Mouse (Mus musculus): ENCODE data around the gene Bdh1. TPM values are rescaled to one million over a fixed set of nuclear protein-coding genes. Genes with fewer than 3 reads are reported as not detected.

Bdh1 gene
- polyA plus RNA-seq, 1 experiment from 2014 or later: 56.7 TPM

DNA sequence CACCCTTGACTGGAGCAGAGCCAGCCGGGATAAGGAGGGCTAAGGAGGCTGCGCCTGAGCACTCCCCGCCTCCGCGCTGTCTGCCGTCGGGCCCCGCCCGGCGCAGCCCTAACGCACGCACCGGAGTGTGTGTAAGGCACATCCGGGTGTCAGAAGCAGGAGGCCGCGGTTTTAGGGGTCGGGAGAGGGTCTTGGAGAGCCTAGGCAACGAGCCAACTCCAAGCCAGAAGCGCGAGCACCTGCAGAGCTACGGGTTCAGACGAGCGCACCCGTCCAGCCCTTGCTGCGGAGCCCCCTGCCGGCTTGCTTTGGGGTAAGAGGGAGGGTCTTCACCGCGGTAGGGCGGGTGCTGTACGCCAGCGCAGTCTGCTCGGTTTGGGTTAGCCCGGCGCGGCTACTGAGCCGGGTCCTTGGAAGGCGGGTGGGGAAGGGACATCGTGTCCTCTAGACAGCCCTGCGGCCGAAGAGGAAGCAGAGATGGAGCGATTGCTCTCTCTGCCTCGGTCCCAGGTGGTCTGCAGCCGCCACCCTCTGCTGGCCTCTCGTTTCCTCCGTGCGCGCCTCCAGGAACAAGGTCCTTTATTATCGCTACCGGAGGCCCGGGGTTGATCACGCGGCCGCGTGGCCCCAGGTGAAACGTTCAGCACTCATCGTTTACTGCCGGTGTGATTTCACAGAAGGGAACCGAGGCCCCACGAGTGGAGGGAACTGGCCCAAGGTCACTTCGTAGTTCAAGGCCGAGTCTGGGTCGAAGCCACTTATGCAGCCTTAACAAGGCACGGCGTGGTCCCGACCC lies 6.8 kb downstream of the Bdh1 start:
- under 1% methylated on average over 65 of the region's 65 CpGs for WGBS (ENCODE audit: insufficient replicate concordance)
- peaks cover 66% of the 10 kb centered on the region for H3K4me1 ChIP-seq (replicated peaks)

GRCm38 (mm10) chr16:31429471-31430155 lies 7.5 kb downstream of the Bdh1 start:
- Histone ChIP-seq H3K9ac (peak overlapping the region; percentile 67), H3K9me3 (replicated peaks) (no peaks in the 10 kb centered on the region), H3K4me3 (replicated peaks) (peak overlapping the region; percentile 66), H3K4me1 (replicated peaks) (peaks cover 63% of the 10 kb centered on the region), H3K4me2 (peak overlapping the region; percentile 97), H3K27me3 (peaks cover 31% of the 10 kb centered on the region), H3K36me3 (no peaks in the 10 kb centered on the region), H3K27ac (peak overlapping the region; percentile 25; the same call in 1 of the 2 replicates)
- under 1% methylated on average over 49 of the region's 49 CpGs for WGBS (ENCODE audit: insufficient replicate concordance)
- ATAC-seq (ENCODE audit: low read depth): peak; percentile 90
- peak; percentile 85 for DNase-seq

More for the DNA sequence above, 6.8 kb downstream of the Bdh1 start:
- Histone ChIP-seq H3K4me3 (replicated peaks) (peak overlapping the region; percentile 66), H3K27ac (peak overlapping the region; percentile 25; the same call in 1 of the 2 replicates), H3K9me3 (replicated peaks) (no peaks in the 10 kb centered on the region), H3K4me2 (peak overlapping the region; percentile 97), H3K27me3 (peaks cover 31% of the 10 kb centered on the region), H3K9ac (peak overlapping the region; percentile 67), H3K36me3 (no peaks in the 10 kb centered on the region)
- ATAC-seq (ENCODE audit: low read depth) (peak; percentile 40), DNase-seq (peak; percentile 49)

DNA sequence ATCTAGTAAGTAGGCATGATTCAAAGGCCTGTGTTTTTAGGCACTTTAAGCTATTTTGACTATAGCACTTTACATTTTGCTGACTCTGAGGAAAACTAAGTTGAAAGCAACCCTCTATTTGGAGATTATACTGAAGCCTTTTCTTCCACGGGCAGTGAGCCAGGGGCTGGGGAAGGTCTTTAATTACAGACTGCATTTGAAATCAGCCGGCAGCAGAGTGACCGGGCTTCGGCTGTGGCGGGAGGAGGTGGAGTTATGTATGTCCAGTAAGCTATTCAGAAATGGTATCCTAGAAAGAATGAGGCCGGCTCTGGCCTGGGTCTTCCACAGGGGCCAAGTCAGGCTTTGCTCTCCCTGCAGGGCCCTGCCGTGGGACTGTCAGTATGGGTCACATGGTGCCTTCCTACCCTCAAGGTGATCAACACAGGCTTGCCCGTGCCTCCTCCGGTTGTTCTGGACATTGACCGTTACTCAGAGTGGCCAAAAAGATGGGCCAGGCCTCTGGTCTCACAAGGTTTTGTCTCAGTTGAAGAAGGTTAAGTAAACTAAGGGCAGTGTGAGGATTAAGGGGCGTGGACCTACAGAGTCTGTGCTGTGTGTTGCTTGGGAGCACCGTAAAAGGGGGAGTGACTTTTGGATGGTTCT lies 11.5 kb downstream of the Bdh1 start:
- H3K36me3 ChIP-seq: peaks cover 8% of the 10 kb centered on the region; the same call in 1 of the 2 replicates
- no peak overlapping the region for H3K27ac ChIP-seq
- H3K9ac ChIP-seq: no peak overlapping the region
- peaks cover 16% of the 10 kb centered on the region for H3K27me3 ChIP-seq
- 68% methylated on average over 12 of the region's 12 CpGs for WGBS (ENCODE audit: insufficient replicate concordance)
- H3K9me3 ChIP-seq (replicated peaks): no peaks in the 10 kb centered on the region
- DNase-seq (no peak), ATAC-seq (ENCODE audit: low read depth) (no peak)
- peaks cover 27% of the 10 kb centered on the region for H3K4me1 ChIP-seq (replicated peaks)
- H3K4me3 ChIP-seq (replicated peaks): no peak overlapping the region
- no peak overlapping the region for H3K4me2 ChIP-seq

DNA sequence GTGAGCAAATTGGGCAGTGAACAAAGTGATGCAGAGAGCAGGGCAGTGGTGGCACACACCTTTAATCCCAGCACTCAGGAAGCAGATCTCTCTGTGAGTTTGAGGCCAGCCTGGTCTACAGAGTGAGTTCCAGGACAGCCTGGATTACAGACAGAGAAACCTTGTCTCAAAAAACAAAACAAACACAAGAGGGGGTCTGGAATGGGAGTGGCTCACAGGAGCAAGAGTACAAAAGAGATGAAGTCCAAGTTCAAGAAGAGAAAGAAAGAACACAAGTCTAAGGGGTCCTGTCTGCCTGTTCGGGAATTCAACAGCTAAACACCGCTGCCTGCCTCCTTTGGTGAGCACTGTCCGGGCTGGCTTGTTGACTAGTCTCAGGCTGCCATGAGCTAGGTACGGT lies 13.1 kb downstream of the Bdh1 start:
- peaks cover 6% of the 10 kb centered on the region; the same call in 1 of the 2 replicates for H3K27me3 ChIP-seq
- no peak overlapping the region for H3K9ac ChIP-seq
- no peak for ATAC-seq (ENCODE audit: low read depth)

DNA sequence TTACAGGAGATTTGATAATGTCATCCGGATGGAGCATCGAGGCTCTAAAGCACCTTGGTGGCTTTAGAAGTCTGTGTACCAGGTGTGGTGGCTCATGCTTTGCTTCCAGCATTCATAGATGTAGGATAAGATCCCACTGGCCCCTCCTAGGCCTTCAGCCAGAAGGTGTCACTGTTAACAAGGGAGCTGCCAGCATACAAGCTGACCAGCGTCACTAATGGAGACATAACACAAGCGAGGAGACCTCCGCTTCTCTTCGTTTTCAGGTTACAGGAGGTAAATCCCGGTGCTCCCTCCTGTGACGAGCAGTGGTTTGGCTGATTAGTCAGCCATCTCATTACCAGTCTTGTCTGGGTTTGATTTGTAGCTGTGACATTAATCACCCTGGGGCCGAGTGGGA lies 14.0 kb downstream of the Bdh1 start:
- H3K4me1 ChIP-seq (replicated peaks): peaks cover 9% of the 10 kb centered on the region
- no peak overlapping the region for H3K4me2 ChIP-seq
- ATAC-seq (ENCODE audit: low read depth) (no peak), DNase-seq (no peak)
- H3K9ac ChIP-seq: no peak overlapping the region
- no peak overlapping the region for H3K4me3 ChIP-seq (replicated peaks)
- WGBS (ENCODE audit: insufficient replicate concordance): 52% methylated on average over 9 of the region's 9 CpGs
- H3K36me3 ChIP-seq: peaks cover 27% of the 10 kb centered on the region
- no peaks in the 10 kb centered on the region for H3K9me3 ChIP-seq (replicated peaks)
- H3K27ac ChIP-seq: no peak overlapping the region
- peaks cover 6% of the 10 kb centered on the region; the same call in 1 of the 2 replicates for H3K27me3 ChIP-seq

More for the DNA sequence above, 13.1 kb downstream of the Bdh1 start:
- DNase-seq: no peak
- Histone ChIP-seq H3K4me1 (replicated peaks) (peaks cover 11% of the 10 kb centered on the region), H3K4me3 (replicated peaks) (no peak overlapping the region), H3K9me3 (replicated peaks) (no peaks in the 10 kb centered on the region), H3K36me3 (peaks cover 23% of the 10 kb centered on the region), H3K27ac (no peak overlapping the region), H3K4me2 (no peak overlapping the region)
- 73% methylated on average over 4 of the region's 4 CpGs for WGBS (ENCODE audit: insufficient replicate concordance)

- no peak overlapping the region for H3K4me3 ChIP-seq (replicated peaks)
- H3K27ac ChIP-seq: no peak overlapping the region
- no peak overlapping the region for H3K4me2 ChIP-seq
- no peak overlapping the region for H3K9ac ChIP-seq
- WGBS (ENCODE audit: insufficient replicate concordance): 63% methylated on average over 11 of the region's 11 CpGs
- H3K27me3 ChIP-seq: no peaks in the 10 kb centered on the region
- ATAC-seq (ENCODE audit: low read depth): no peak
- no peak for DNase-seq
- H3K36me3 ChIP-seq: peaks cover 30% of the 10 kb centered on the region
- H3K4me1 ChIP-seq (replicated peaks): peaks cover 9% of the 10 kb centered on the region
- H3K9me3 ChIP-seq (replicated peaks): no peaks in the 10 kb centered on the region
Measured at GRCm38 (mm10) chr16:31437358-31437757, 15.3 kb downstream of the Bdh1 start.

DNA sequence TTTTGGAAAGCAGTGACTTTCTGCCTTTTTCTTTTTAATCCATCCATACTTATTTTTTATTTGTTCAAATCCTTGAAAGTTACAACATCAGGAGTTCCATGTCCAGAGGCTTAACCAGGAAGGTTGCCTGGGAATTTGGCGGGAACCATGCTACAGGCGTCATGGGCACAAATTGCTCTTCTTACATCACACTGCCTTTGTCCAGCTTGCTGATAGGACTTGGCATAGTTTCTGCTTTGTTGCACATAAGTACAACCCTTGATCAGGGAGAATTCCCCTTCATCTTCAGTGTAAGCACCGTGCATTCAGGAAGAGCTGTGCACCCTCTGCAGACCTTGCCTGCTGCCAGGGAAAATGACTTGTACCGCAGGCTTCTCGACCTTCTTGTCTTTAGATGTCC lies 17.4 kb downstream of the Bdh1 start:
- Histone ChIP-seq H3K27ac (no peak overlapping the region), H3K36me3 (peaks cover 30% of the 10 kb centered on the region), H3K4me1 (replicated peaks) (no peaks in the 10 kb centered on the region), H3K4me3 (replicated peaks) (no peak overlapping the region), H3K9ac (no peak overlapping the region), H3K9me3 (replicated peaks) (no peaks in the 10 kb centered on the region), H3K27me3 (no peaks in the 10 kb centered on the region), H3K4me2 (no peak overlapping the region)
- ATAC-seq (ENCODE audit: low read depth) (no peak), DNase-seq (no peak)
- 85% methylated on average over 5 of the region's 5 CpGs for WGBS (ENCODE audit: insufficient replicate concordance)

DNA sequence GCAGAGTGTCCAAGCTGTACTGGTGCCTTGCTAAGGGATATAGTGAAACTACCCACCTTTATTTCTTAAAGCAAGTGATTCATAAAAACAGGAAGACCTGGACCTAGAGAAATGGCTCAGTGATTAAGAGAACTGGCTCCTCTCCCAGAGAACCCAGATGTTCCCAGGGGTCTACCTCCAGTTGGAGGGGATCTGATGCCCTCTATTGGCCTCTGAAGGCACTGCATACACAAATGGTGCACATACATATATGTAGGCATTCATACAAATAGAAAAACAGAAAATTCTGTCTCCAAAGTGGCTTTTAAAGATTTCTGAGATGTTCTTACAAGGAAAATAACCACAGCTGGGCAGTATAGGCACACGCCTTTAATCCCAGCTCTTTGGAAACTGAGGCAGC lies 18.0 kb downstream of the Bdh1 start:
- no peak for ATAC-seq (ENCODE audit: low read depth)
- Histone ChIP-seq H3K4me1 (replicated peaks) (no peaks in the 10 kb centered on the region), H3K27me3 (no peaks in the 10 kb centered on the region), H3K27ac (no peak overlapping the region), H3K9ac (no peak overlapping the region), H3K9me3 (replicated peaks) (no peaks in the 10 kb centered on the region), H3K4me3 (replicated peaks) (no peak overlapping the region), H3K4me2 (no peak overlapping the region), H3K36me3 (peaks cover 30% of the 10 kb centered on the region)
- DNase-seq: no peak
- WGBS (ENCODE audit: insufficient replicate concordance): 72% methylated on average over 1 of the region's 1 CpGs

DNA sequence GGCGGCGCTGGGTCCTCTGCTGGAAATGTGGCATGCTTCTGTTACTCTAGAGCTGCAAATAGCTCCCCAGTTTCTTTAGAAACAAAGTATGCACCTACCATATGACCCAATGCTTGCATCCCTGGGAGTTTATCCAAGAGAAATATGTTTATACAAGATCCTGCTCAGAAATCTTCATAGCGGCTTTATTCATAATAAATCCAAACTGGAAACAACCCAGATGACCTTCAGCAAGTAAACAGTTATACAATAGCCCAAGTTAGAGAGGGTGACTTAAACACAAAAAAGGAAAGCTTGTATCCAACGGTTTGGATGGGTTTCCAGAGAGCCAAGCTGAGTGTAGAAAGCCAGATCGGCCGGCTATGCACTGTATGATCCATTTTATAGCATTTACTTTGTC lies 22.4 kb downstream of the Bdh1 start:
- DNase-seq (no peak), ATAC-seq (ENCODE audit: low read depth) (no peak)
- H3K9ac ChIP-seq: no peak overlapping the region
- no peak overlapping the region for H3K4me3 ChIP-seq (replicated peaks)
- no peaks in the 10 kb centered on the region for H3K9me3 ChIP-seq (replicated peaks)
- no peaks in the 10 kb centered on the region for H3K27me3 ChIP-seq
- WGBS (ENCODE audit: insufficient replicate concordance): 75% methylated on average over 6 of the region's 6 CpGs
- H3K36me3 ChIP-seq: peaks cover 16% of the 10 kb centered on the region
- H3K4me2 ChIP-seq: no peak overlapping the region
- no peaks in the 10 kb centered on the region for H3K4me1 ChIP-seq (replicated peaks)
- no peak overlapping the region for H3K27ac ChIP-seq

- Histone ChIP-seq H3K27ac (no peak overlapping the region), H3K4me1 (replicated peaks) (no peaks in the 10 kb centered on the region), H3K9ac (no peak overlapping the region), H3K4me3 (replicated peaks) (no peak overlapping the region), H3K36me3 (peaks cover 6% of the 10 kb centered on the region; the same call in 1 of the 2 replicates), H3K27me3 (no peaks in the 10 kb centered on the region), H3K9me3 (replicated peaks) (no peaks in the 10 kb centered on the region), H3K4me2 (no peak overlapping the region)
- no peak for ATAC-seq (ENCODE audit: low read depth)
- WGBS (ENCODE audit: insufficient replicate concordance): 68% methylated on average over 15 of the region's 15 CpGs
- DNase-seq: no peak
Measured at GRCm38 (mm10) chr16:31446067-31446853, 24.2 kb downstream of the Bdh1 start.

Measured in liver, embryonic 13.5 days (tissue).